Mouse (Mus musculus) hindbrain, postnatal 0 days (tissue): ENCODE measurements at regions not wholly inside any gene's neighbourhood (a gene's known extent, or its start where the extent isn't known, plus 50 kb on each side); places are given as distances from the start of the nearest gene placed in this dataset.

Experiments
- ATAC-seq: fragments of 200-750 bp; cut with Nextera tagmentation; 2 replicates; pipeline ENCODE4 v1.8.0; 2017; ENCODE audit warnings: mild to moderate bottlenecking, moderate TSS enrichment, moderate library complexity
- DNase-seq: peaks from one replicate; pipeline ENCODE4 v3.0.0-alpha.2; 2015; ENCODE audit warnings: low spot score
- H3K27ac ChIP-seq: fragments of 300-500 bp; sonication (generic); 2 replicates; pipeline ENCODE4 v1.5.1; 2014; ENCODE audit warnings: mild to moderate bottlenecking
- H3K27me3 ChIP-seq: fragments of 300-500 bp; sonication (generic); 2 replicates; pipeline ENCODE4 v1.6.1; 2014; ENCODE audit warnings: low read length, mixed read lengths; ENCODE audit not compliant: insufficient read depth
- H3K36me3 ChIP-seq: fragments of 300-500 bp; sonication (generic); 2 replicates; pipeline ENCODE4 v1.6.1; 2014; ENCODE audit warnings: low read length, mixed read lengths; ENCODE audit not compliant: insufficient read depth
- H3K4me1 ChIP-seq: fragments of 300-500 bp; sonication (generic); 2 replicates; pipeline ENCODE4 v1.6.1; 2014; ENCODE audit warnings: antibody characterized with exemption, low read length, mixed read lengths; ENCODE audit not compliant: insufficient read depth
- H3K4me2 ChIP-seq: fragments of 300-500 bp; sonication (generic); 2 replicates; pipeline ENCODE4 v1.6.1; 2014; ENCODE audit warnings: low read depth, mild to moderate bottlenecking, low read length, moderate library complexity, mixed read lengths
- H3K4me3 ChIP-seq: fragments of 300-500 bp; sonication (generic); 2 replicates; pipeline ENCODE4 v1.5.1; 2014; ENCODE audit warnings: low read length
- H3K9ac ChIP-seq: fragments of 300-500 bp; sonication (generic); replicated peaks from 2 replicates; pipeline ENCODE4 v1.6.1; 2014; ENCODE audit warnings: mild to moderate bottlenecking, low read length, moderate library complexity, mixed read lengths
- H3K9me3 ChIP-seq: fragments of 300-500 bp; sonication (generic); 2 replicates; pipeline ENCODE4 v1.6.1; 2016; ENCODE audit warnings: low read length, mixed read lengths
- CTCF ChIP-seq: IDR thresholded peaks from 2 replicates; pipeline ENCODE4 v1.5.1; 2016; ENCODE audit warnings: antibody characterized with exemption, control low read depth, low read depth
- WGBS: fragments of 180-500 bp; shearing (Covaris S2); extraction: QIAGEN DNeasy Blood & Tissue Kit; methylation state at CpG from one replicate; pipeline ENCODE4 v1.1.7; 2014; 5-methylcytosine and 5-hydroxymethylcytosine counted together
- microRNA-seq, 2 experiments: library from miRNA; unstranded; fragments of <30 nt; microRNA quantifications; one replicate each; pipeline ENCODE4; 2016

DNA sequence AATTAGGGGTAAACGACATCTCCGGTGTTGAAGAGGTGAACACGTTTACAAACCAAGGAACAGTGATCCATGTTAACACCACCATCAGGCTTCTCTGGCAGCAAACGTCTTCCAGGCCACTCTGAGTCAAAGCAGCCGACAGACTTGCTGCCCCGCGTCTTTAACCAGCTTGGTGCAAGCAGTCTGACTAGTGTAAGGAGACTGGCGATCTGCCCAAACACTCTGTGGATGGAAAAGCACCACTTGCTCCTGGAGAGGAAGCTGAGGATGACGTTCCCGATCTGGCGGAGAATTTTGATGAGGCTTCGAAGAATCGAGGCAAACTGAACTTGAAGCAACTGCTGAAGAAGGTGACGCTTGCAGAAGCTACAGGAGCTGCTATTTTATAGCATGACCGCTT is 57.5 kb upstream of the Med13l start:
- no peak for TF ChIP-seq CTCF
- Histone ChIP-seq H3K9ac (no peak overlapping the region), H3K27me3 (no peaks in the 10 kb centered on the region), H3K4me2 (no peak overlapping the region), H3K4me1 (peaks cover 3% of the 10 kb centered on the region; the same call in 1 of the 2 replicates), H3K27ac (no peak overlapping the region), H3K9me3 (no peaks in the 10 kb centered on the region), H3K4me3 (no peak overlapping the region), H3K36me3 (no peaks in the 10 kb centered on the region)
- ATAC-seq (no peak), DNase-seq (peak; percentile 62)
- 53% methylated on average over 15 of the region's 15 CpGs for WGBS

DNA sequence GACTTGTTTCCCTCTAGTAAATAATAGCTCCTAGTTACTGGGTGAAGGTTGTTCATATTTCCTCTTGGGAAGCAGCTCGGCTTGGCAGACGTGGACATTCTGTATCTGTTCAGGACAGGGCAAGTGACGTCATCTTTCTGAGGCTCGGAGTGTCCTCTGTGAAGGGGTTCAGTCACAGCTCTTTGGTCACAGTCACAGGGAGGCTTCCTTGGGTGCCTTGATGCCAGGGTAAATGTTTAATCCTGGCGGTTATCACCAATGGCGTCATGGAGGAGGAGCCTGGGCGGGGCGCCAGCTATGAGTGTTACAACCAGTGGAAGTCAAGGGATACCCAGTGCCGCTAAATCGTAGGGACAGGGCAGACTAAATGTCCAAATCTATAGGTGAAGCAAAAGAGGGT is 56.3 kb upstream of the Med13l start:
- DNase-seq = no peak
- Histone ChIP-seq H3K9me3 (no peaks in the 10 kb centered on the region), H3K27me3 (no peaks in the 10 kb centered on the region), H3K4me2 (no peak overlapping the region), H3K4me1 (peaks cover 3% of the 10 kb centered on the region; the same call in 1 of the 2 replicates), H3K4me3 (no peak overlapping the region), H3K36me3 (no peaks in the 10 kb centered on the region), H3K27ac (no peak overlapping the region), H3K9ac (no peak overlapping the region)
- ATAC-seq = no peak
- TF ChIP-seq CTCF = no peak
- WGBS = 90% methylated on average over 10 of the region's 10 CpGs

- no peak for ATAC-seq
- DNase-seq = no peak
- Histone ChIP-seq H3K27me3 (no peaks in the 10 kb centered on the region), H3K4me3 (no peak overlapping the region), H3K4me1 (peaks cover 3% of the 10 kb centered on the region; the same call in 1 of the 2 replicates), H3K36me3 (no peaks in the 10 kb centered on the region), H3K4me2 (no peak overlapping the region), H3K27ac (no peak overlapping the region), H3K9me3 (no peaks in the 10 kb centered on the region), H3K9ac (no peak overlapping the region)
- 30% methylated on average over 7 of the region's 7 CpGs for WGBS
- no peak for TF ChIP-seq CTCF
Observed at GRCm38 (mm10) chr5:118504926-118505325, 55.6 kb upstream of the Med13l start.

- H3K4me1 ChIP-seq = no peaks in the 10 kb centered on the region
- WGBS = 62% methylated on average over 5 of the region's 5 CpGs
- no peaks in the 10 kb centered on the region for H3K9me3 ChIP-seq
- ATAC-seq = no peak
- H3K4me2 ChIP-seq = no peak overlapping the region
- no peak for TF ChIP-seq CTCF
- no peak for DNase-seq
- no peak overlapping the region for H3K4me3 ChIP-seq
- 0 out of 2 replicates have a peak, but pooled peaks cover 4% of the 10 kb centered on the region for H3K27me3 ChIP-seq
- H3K27ac ChIP-seq = no peak overlapping the region
- H3K9ac ChIP-seq = no peak overlapping the region
- no peaks in the 10 kb centered on the region for H3K36me3 ChIP-seq
Observed at GRCm38 (mm10) chr5:118509871-118510270, 50.6 kb upstream of the Med13l start.

Small RNAs in the stretch of these regions (microRNA-seq; reads per million reads assigned to microRNA genes)
- 0 reads per million in 2 experiments for gene Gm26455
